Mouse (Mus musculus) cortical plate, adult 2 months (tissue): ENCODE data around the gene Gpr82. TPM values are rescaled to one million over a fixed set of nuclear protein-coding genes. Genes with fewer than 3 reads are reported as not detected.

Experiments
- H3K27ac ChIP-seq: fragments of 200-500 bp; 2 replicates; pipeline ENCODE4 v1.5.1; 2012; ENCODE audit warnings: low read length, control low read depth, inconsistent platforms; ENCODE audit not compliant: insufficient read depth
- H3K4me1 ChIP-seq: fragments of 200-500 bp; 2 replicates; pipeline ENCODE4 v1.6.1; 2011; ENCODE audit warnings: low read length; ENCODE audit not compliant: control insufficient read depth, insufficient read depth
- H3K4me3 ChIP-seq: fragments of 200-500 bp; 2 replicates; pipeline ENCODE4 v1.5.1; 2011; ENCODE audit warnings: mild to moderate bottlenecking, low read length, control low read depth; ENCODE audit not compliant: insufficient read depth
- CTCF ChIP-seq: fragments of 200-500 bp; IDR thresholded peaks from 2 replicates; pipeline ENCODE4 v1.5.1; 2011; ENCODE audit warnings: mild to moderate bottlenecking, control low read depth, low read length; ENCODE audit not compliant: insufficient read depth; ENCODE audit errors: extremely low read depth
- POLR2A ChIP-seq: fragments of 200-500 bp; IDR thresholded peaks from 2 replicates; pipeline ENCODE4 v1.6.1; 2011; ENCODE audit warnings: mild to moderate bottlenecking, low read length, control low read depth; ENCODE audit not compliant: insufficient read depth; ENCODE audit errors: extremely low read depth
- polyA plus RNA-seq: library from polyadenylated mRNA; depleted of rRNA; stranded (reverse); fragments of >200 nt; gene quantifications from 2 replicates; pipeline ENCODE4 v1.2.3, GENCODE M21; 2012; rRNA removed

The Gpr82 gene
- 0.04 TPM in 2 replicates for polyA plus RNA-seq

DNA sequence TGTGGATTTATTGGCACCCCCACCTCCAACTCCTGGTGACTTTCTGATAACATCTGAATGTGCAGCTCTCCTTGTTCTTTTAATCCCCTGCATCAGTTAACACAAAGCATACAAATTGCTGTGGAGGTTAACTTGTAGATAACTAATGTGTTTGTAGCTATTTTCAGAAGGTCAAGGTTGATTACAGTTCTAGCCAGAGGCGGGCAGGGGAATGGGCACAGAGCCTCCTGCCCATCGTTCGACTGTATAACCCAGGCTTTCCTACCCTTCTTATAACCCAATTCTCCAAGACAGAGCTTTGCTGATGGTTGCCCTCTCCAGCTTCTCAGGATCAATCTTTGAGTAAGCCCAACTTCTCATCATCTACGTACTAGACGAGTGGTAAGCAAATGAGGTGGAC lies at the start of gene Gpr82:
Gpr82 (plus strand) TSS at position 301 of the 400 bp plus-strand sequence.
- H3K4me3 ChIP-seq, result no peak within 1 kb of the TSS
- no peaks in the 10 kb centered on the region for H3K4me1 ChIP-seq
- no peak within 1 kb of the TSS for H3K27ac ChIP-seq
- TF ChIP-seq POLR2A (no peak), CTCF (no peak)

DNA sequence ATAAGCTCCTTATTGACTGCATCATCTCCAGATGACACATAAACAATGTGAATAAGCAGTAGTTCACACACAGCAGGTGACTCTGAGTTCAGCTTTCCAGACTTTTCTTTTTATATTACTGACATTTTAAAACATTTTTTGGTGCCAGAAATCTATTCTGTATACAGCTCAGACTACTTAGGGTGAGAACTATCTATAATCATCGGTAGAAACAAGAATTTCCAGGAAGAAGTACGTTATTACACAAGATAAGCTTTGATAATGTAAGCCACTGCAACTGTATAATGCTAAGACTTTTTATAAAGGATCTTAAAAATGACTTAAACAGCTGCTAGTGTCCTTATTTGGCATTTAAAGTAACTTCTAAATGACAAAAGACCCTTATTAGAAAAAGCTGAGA lies 49.0 kb upstream of the Gpr82 start:
- H3K27ac ChIP-seq, result no peak overlapping the region
- no peaks in the 10 kb centered on the region for H3K4me1 ChIP-seq
- no peak overlapping the region for H3K4me3 ChIP-seq
- no peak for TF ChIP-seq POLR2A
- no peak for TF ChIP-seq CTCF

DNA sequence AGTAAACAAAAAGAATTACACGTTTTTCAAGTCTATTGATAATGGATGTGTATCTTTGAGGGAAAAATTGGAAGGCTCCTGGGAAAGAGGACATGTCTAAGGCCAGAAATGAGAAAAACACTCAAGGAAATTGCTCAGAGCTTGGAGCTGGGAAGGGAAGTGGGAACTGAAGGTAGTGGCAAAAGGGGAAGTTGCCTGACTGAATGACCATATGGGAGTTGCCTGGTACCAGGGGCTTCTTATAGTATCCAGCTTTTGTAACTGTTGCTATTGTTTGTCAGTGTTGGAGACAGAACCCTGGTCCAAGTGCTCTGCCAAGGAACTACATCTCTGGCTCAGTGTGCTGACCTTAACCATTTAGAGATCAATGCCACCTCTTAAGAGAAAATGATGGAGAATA lies 44.4 kb upstream of the Gpr82 start:
- no peak overlapping the region for H3K4me3 ChIP-seq
- H3K4me1 ChIP-seq, result peaks cover 2% of the 10 kb centered on the region; the same call in 1 of the 2 replicates
- TF ChIP-seq POLR2A, result no peak
- TF ChIP-seq CTCF, result no peak
- H3K27ac ChIP-seq, result no peak overlapping the region

DNA sequence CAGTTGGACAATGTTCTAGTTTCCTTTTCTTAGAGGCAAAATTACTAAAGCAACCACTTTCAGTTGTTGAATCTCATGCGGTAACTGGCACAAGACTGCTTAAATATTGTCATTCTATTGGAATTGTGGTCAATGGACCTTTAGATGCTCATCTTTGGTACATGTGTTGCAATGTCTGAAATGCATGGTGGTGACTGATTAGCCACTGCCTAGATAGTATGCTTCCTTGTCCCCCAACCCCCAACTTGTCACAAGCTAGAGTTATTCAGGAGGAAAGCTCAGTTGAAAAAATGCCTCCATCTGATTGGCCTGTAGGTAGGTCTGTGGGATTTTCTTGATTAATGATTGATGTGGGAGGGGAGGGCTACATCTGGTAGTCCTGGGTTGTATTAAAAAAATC lies 43.9 kb upstream of the Gpr82 start:
- TF ChIP-seq POLR2A (no peak), CTCF (no peak)
- no peak overlapping the region for H3K4me3 ChIP-seq
- H3K4me1 ChIP-seq, result peaks cover 2% of the 10 kb centered on the region; the same call in 1 of the 2 replicates
- no peak overlapping the region for H3K27ac ChIP-seq

DNA sequence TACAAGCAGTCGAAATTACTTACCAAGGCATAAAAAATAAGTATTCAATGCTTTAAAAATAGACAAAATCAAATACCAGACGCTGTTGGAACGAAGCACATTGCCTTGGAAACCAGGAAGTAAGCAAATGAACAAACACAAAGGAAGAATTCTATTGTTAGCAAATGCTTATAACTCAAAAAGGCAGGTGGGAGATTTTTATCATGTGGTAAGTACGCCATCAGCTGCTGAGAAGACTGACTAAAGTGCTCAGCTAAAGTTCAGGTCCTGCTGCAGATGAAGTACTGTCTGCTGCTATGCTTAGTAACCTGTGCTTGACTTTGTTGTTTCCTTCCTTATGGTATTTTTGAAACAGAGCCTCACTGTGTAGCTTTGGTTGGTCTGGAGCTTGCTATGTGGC lies 42.7 kb upstream of the Gpr82 start:
- TF ChIP-seq CTCF, result no peak
- TF ChIP-seq POLR2A, result no peak
- Histone ChIP-seq H3K27ac (no peak overlapping the region), H3K4me3 (no peak overlapping the region), H3K4me1 (peaks cover 2% of the 10 kb centered on the region; the same call in 1 of the 2 replicates)

DNA sequence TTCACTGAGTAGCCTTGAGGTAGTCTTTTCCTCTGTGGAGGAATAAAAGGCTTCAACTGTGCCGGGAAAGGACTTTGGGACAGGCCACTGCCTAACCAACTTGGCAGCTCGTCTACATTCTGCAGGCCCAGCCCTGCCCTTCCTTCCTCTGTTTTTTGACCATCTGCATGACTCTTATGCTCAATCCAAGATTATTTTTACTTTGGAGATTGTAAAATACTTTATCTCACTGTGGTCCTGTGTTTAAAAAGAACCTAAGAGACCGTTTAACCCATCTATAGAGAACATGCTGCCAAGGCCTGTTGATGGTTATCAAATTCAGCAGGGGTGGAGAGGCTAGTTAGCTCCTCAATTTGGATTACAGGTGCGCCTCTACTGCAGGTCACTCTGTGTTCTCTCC lies 39.7 kb upstream of the Gpr82 start:
- TF ChIP-seq POLR2A (no peak), CTCF (no peak)
- Histone ChIP-seq H3K4me1 (peaks cover 2% of the 10 kb centered on the region; the same call in 1 of the 2 replicates), H3K27ac (no peak overlapping the region), H3K4me3 (no peak overlapping the region)

DNA sequence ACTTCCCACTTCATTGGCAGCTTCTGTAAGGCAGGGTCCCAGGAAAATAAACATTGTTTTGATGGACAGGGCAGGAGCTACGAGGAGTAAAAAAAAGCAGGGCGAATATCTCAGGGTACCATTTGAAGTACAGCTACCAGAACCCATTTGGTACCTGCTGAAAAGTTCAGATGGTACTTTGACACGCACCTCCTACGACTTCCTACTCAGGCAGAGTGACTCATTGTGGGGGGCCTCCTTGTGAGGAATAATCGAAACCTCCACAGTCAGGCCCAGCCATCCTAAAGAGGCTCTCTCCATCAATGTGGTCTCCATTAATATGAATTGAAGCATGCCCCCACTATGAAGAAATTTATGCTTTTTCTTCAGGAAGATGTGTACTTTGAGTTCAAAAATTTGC lies 38.5 kb upstream of the Gpr82 start:
- Histone ChIP-seq H3K27ac (no peak overlapping the region), H3K4me1 (peaks cover 2% of the 10 kb centered on the region; the same call in 1 of the 2 replicates), H3K4me3 (no peak overlapping the region)
- TF ChIP-seq CTCF (no peak), POLR2A (no peak)

DNA sequence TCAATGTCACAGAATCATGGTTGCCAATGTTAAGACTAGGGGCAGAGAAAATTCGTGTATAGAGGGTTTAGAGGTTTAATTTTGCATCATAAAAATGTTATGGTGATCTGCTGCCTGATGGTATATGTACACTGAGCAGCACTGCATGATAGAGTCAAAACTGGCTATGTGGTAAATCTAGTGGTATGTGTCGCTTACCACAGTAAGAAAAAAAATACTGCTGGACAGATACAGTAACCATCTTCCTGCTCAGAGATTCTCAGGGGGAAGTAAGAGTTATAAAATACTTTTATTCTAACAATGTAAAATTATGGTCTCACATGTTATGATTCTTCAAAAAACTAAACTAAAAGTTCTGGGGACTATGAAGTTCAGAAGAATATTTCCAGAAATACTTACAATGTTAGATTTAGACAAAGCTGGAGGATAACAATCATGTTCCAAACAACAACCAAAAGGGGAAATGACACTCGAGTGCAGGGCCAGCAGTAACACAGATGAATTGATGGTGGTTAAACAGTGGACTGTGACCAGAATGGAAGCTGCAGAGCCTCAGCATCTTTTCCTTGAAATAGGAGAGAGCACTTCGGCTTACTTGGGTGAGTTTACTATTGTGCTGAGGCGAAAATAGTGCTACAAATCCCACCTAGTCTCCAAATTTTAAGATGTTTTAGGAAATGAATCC lies 29.4 kb upstream of the Gpr82 start, which contains the start of gene Gpr34:
Gpr34 (plus strand) TSS at position 491 of the 685 bp plus-strand sequence.
- Histone ChIP-seq H3K4me1 (no peaks in the 10 kb centered on the region; the same call in 1 of the 2 replicates), H3K4me3 (no peak within 1 kb of the TSS), H3K27ac (no peak within 1 kb of the TSS)
- no peak for TF ChIP-seq POLR2A
- no peak for TF ChIP-seq CTCF

DNA sequence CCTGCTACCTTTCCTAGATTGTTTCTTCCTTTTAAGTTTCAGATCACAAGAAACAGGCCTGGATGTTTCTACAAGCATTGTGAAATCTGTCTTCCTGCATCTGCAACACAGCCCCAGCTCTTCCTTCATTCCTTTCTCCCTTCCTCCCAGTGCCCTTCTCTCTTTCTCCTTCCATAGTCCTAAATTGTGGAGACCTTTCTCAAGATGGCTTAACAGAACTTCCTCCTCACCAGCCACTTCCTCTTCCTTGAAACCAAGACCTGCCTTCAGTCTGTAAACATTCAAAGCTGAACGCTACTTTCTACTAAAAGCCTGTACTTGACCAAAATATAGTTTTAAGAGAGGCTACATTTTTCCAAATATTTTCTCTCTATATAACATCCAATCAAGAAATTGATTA lies 24.8 kb upstream of the Gpr82 start:
- TF ChIP-seq CTCF (no peak), POLR2A (no peak)
- no peak overlapping the region for H3K27ac ChIP-seq

DNA sequence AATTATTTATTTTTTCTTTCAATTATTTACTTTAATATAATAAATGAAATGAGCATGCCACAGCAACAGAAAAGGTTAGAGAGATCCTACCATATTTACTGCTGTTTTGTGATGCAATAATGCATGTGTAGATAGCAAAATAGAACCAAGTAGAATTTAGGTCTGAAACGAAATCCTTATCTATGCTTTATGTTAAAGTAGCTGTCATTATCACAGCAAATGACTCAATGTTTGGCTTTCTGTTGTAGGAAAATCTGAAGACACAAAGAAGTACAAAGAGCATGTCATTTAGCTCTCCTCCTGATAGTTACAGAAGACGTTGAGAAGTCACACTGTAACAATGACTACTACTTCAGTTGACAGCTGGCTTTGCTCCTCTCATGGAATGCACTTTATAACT lies 22.3 kb upstream of the Gpr82 start:
- Histone ChIP-seq H3K4me1 (no peaks in the 10 kb centered on the region), H3K27ac (no peak overlapping the region), H3K4me3 (no peak overlapping the region)
- TF ChIP-seq POLR2A, result no peak
- TF ChIP-seq CTCF, result no peak

More for the DNA sequence above, 24.8 kb upstream of the Gpr82 start:
- no peaks in the 10 kb centered on the region for H3K4me1 ChIP-seq
- H3K4me3 ChIP-seq, result no peak overlapping the region

DNA sequence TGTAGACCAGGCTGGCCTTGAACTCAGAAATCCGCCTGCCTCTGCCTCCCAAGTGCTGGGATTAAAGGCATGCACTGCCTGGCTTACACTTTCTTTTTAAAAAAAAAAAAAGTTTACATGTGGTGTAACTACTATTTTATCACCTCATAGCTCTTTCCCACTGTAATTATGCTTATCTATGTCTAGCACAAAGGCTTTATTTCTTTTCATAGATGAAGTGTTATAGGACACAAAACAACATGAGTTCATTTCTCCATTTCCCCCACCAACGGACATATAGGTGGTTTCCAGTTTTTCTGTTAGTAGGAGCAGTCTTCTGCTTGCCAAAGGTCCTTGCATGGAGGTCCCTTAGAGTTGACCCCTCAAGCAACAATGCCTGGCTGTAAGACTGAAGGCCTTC lies 9.3 kb upstream of the Gpr82 start:
- Histone ChIP-seq H3K27ac (no peak overlapping the region), H3K4me3 (no peak overlapping the region), H3K4me1 (peaks cover 2% of the 10 kb centered on the region; the same call in 1 of the 2 replicates)
- TF ChIP-seq CTCF (no peak), POLR2A (no peak)
